Mouse (Mus musculus) liver, adult 2 months (tissue): Measurements from ENCODE around the gene Vti1b.
"Not testable (repeated sequence)": the region's sequence is repeated elsewhere in the genome, so short reads cannot be mapped to it uniquely, and the experiment has no call there.

ENCODE experiments used
- CTCF ChIP-seq: fragments of 200-500 bp; IDR thresholded peaks from 2 replicates; pipeline ENCODE4 v1.5.1; 2011; ENCODE audit warnings: low read depth, low read length, control low read depth
- POLR2A ChIP-seq: fragments of 200-500 bp; IDR thresholded peaks from 2 replicates; pipeline ENCODE4 v1.6.1; 2011; ENCODE audit warnings: low read length, control low read depth; ENCODE audit not compliant: insufficient read depth; ENCODE audit errors: extremely low read depth

DNA sequence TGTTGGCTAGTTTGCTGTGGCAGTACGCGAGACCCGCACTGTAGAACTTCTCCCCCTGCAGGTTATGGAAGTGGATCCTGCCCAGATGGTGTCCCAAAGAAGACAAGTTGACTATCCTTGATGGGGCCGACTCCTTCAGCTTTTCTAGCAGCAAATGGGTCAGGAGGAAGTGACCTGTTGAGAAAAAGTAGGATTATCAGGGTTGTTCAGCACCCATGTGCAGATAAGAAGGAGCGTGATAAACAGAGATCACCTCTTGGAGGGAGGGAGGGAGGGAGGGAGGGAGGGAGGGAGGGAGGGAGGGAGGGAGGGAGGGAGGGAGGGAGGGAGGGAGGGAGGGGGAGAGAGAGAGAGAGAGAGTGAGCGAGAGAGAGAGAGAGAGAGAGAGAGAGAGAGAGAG is 12.7 kb upstream of the Vti1b start:
- not testable (repeated sequence) for TF ChIP-seq CTCF, POLR2A
